Mouse (Mus musculus): ENCODE results near the gene Gm3005.
"Not testable (repeated sequence)": the region's sequence is repeated elsewhere in the genome, so short reads cannot be mapped to it uniquely, and the experiment has no call there.

Gene Gm3005

GRCm38 (mm10) chr14:3427803-3428202 is at the start of gene Gm3005:
Gene Gm3005 (plus strand): TSS chr14:3428103.
- DNase-seq: not testable (repeated sequence)

GRCm38 (mm10) chr14:3394793-3395192 is 33.1 kb upstream of the Gm3005 start, which contains the start of gene Gm10413:
Gene Gm10413 (plus strand): TSS chr14:3395093.
- DNase-seq: not testable (repeated sequence)

GRCm38 (mm10) chr14:3412314-3412713 is 15.6 kb upstream of the Gm3005 start, which contains the start of gene Gm10409:
Gene Gm10409 (plus strand): TSS chr14:3412614.
- not testable (repeated sequence) for DNase-seq

GRCm38 (mm10) chr14:3449079-3449478 is 21.2 kb downstream of the Gm3005 start, which contains the start of gene Gm10408:
Gene Gm10408 (plus strand): TSS chr14:3449379.
- DNase-seq: not testable (repeated sequence)

DNA sequence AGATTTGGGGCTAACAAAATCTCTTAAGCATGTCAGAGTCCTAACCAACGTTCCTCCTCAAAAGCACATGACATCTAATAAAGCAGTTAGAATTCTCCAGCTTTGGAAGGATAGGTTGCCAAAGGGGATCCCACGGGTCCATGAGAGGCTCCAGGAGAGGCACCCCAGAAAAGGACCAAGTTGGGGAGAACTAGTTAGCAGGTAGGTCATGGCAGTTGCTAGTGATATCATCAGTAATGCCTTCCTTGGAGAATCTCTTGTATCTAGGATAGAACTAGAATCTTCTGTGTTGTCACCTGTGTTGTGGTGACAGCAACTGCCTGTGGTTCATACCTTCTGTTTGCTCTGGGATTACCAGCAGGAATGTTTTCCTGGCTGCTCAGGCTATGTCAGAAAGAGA is 206.3 kb downstream of the Gm3005 start, which contains the start of gene Gm3012:
Gene Gm3012, plus strand, starts transcription at position 301 of the 400 bp plus-strand sequence.
- DNase-seq: not testable (repeated sequence)

Measured in kidney, adult 9 months (tissue).